Mouse (Mus musculus) liver, embryonic 14.5 days (tissue): Measurements from ENCODE around the gene C3. TPM values are rescaled to one million over a fixed set of nuclear protein-coding genes. Genes with fewer than 3 reads are reported as not detected.
A peak's percentile ranks its signal among the peaks of the same experiment; 100 is the strongest.

Source experiments
- ATAC-seq: fragments of 200-750 bp; cut with Nextera tagmentation; 2 replicates; pipeline ENCODE4 v1.8.0; 2017; ENCODE audit warnings: moderate number of reproducible peaks, mild to moderate bottlenecking, moderate library complexity; ENCODE audit not compliant: insufficient read depth
- DNase-seq, 3 experiments: peaks; one replicate each; pipeline ENCODE4 v3.0.0-alpha.2; 2012 to 2013; ENCODE audit warnings: low read depth in 3 of 3, low spot score in 3 of 3
- H3K27ac ChIP-seq: fragments of 300-500 bp; sonication (generic); 2 replicates; pipeline ENCODE4 v1.5.1; 2014; ENCODE audit warnings: moderate library complexity, mild to moderate bottlenecking, control low read depth, inconsistent platforms
- H3K27me3 ChIP-seq: fragments of 300-500 bp; sonication (generic); 2 replicates; pipeline ENCODE4 v1.6.1; 2014; ENCODE audit warnings: mild to moderate bottlenecking, low read length, moderate library complexity; ENCODE audit not compliant: control insufficient read depth, insufficient read depth
- H3K36me3 ChIP-seq: fragments of 300-500 bp; sonication (generic); replicated peaks from 2 replicates; pipeline ENCODE4 v1.6.1; 2014; ENCODE audit warnings: low read depth; ENCODE audit not compliant: control insufficient read depth, insufficient read depth
- H3K4me1 ChIP-seq, 2 experiments: fragments of 200-500 bp in 1 of 2; fragments of 300-500 bp in 1 of 2; sonication (generic) in 1 of 2; replicated peaks; 2 replicates each; pipeline ENCODE4 v1.6.1; 2012 to 2014; ENCODE audit warnings: antibody characterized with exemption in 1 of 2, inconsistent platforms in 1 of 2, low read length in 1 of 2; ENCODE audit not compliant: control insufficient read depth in 2 of 2, insufficient read depth in 2 of 2
- H3K4me2 ChIP-seq: fragments of 300-500 bp; sonication (generic); 2 replicates; pipeline ENCODE4 v1.6.1; 2014; ENCODE audit warnings: low read depth, mild to moderate bottlenecking, control low read depth, moderate library complexity
- H3K4me3 ChIP-seq, 2 experiments: fragments of 200-500 bp in 1 of 2; fragments of 300-500 bp in 1 of 2; sonication (generic) in 1 of 2; 2 replicates each; pipeline ENCODE4 v1.5.1; 2012 to 2014; ENCODE audit warnings: low read depth in 2 of 2, low read length in 2 of 2, mild to moderate bottlenecking in 2 of 2, control low read depth in 1 of 2, inconsistent platforms in 1 of 2, moderate library complexity in 1 of 2; ENCODE audit not compliant: insufficient read depth in 1 of 2
- H3K9ac ChIP-seq: fragments of 300-500 bp; sonication (generic); replicated peaks from 2 replicates; pipeline ENCODE4 v1.6.1; 2014; ENCODE audit warnings: mild to moderate bottlenecking, control low read depth, moderate library complexity
- H3K9me3 ChIP-seq: fragments of 300-500 bp; sonication (generic); 2 replicates; pipeline ENCODE4 v1.6.1; 2016; ENCODE audit warnings: low read length, mixed read lengths; ENCODE audit not compliant: control insufficient read depth
- CTCF ChIP-seq: IDR thresholded peaks from 2 replicates; pipeline ENCODE4 v1.5.1; 2016; ENCODE audit warnings: antibody characterized with exemption, low read depth, control low read depth
- EP300 ChIP-seq: IDR thresholded peaks from 2 replicates; pipeline ENCODE4 v1.6.1; 2016; ENCODE audit warnings: antibody characterized with exemption, low read depth
- WGBS: fragments of 180-500 bp; shearing (Covaris S2); extraction: QIAGEN DNeasy Blood & Tissue Kit; methylation state at CpG from one replicate; pipeline ENCODE4 v1.1.7; 2014; ENCODE audit not compliant: insufficient replicate concordance; 5-methylcytosine and 5-hydroxymethylcytosine counted together
- polyA plus RNA-seq, 2 experiments: library from polyadenylated mRNA; depleted of rRNA in 1 of 2; stranded (reverse) in 1 of 2; unstranded in 1 of 2; fragments of >200 nt; fragmentation: Nextera tagmentation in 1 of 2; extraction: Ambion mirVana in 1 of 2; gene quantifications; 2 replicates each; pipeline versions ENCODE4 v1.2.1 to v1.2.3; 2012 to 2014

The C3 gene
- polyA plus RNA-seq, 2 experiments, result 205 to 240 TPM

DNA sequence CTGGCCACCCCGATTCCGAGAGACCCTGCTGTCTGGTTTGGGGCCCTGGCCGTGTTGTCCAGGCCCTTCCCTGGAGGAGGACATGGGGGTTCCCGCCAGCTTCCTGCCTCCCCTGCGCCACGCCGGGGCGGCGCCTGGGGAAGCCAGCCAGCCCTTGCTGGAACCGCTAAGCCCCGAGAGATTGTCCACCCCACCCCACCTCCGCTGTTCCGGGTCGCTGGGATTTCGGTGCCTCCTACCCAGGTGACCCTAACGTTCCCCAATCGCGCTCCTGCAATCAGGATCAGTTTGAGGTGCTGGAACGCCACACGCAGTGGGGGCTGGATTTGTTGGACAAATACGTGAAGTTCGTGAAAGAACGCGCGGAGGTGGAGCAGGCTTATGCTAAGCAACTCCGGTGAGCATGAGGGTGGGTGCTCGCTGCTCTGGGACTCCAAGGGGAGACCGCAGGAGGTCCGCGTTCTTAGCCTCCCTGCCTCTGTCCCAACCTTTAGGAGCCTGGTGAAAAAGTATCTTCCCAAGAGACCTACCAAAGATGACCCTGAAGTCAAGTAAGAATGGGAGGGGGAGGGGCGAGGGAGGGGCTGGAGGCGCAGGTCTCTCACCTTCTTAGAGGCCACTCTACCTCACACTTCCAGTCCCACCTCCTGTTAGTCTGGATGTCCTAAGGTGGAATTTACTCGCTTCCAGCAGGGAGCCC lies 22.7 kb upstream of the C3 start:
- 7% methylated on average over 33 of the region's 33 CpGs for WGBS
- no peaks in the 10 kb centered on the region for H3K36me3 ChIP-seq
- peaks cover 7 to 14% of the 10 kb centered on the region in 2 experiments for H3K4me1 ChIP-seq
- no peak overlapping the region for H3K9ac ChIP-seq
- ATAC-seq, result no peak
- peaks cover 2% of the 10 kb centered on the region; the same call in 1 of the 2 replicates for H3K27me3 ChIP-seq
- no peak for DNase-seq
- no peak for TF ChIP-seq EP300
- no peak for TF ChIP-seq CTCF
- peak overlapping the region; percentile 68 to 82 for H3K4me3 ChIP-seq
- peak overlapping the region; percentile 81 for H3K4me2 ChIP-seq
- H3K9me3 ChIP-seq, result no peaks in the 10 kb centered on the region
- H3K27ac ChIP-seq, result no peak overlapping the region

DNA sequence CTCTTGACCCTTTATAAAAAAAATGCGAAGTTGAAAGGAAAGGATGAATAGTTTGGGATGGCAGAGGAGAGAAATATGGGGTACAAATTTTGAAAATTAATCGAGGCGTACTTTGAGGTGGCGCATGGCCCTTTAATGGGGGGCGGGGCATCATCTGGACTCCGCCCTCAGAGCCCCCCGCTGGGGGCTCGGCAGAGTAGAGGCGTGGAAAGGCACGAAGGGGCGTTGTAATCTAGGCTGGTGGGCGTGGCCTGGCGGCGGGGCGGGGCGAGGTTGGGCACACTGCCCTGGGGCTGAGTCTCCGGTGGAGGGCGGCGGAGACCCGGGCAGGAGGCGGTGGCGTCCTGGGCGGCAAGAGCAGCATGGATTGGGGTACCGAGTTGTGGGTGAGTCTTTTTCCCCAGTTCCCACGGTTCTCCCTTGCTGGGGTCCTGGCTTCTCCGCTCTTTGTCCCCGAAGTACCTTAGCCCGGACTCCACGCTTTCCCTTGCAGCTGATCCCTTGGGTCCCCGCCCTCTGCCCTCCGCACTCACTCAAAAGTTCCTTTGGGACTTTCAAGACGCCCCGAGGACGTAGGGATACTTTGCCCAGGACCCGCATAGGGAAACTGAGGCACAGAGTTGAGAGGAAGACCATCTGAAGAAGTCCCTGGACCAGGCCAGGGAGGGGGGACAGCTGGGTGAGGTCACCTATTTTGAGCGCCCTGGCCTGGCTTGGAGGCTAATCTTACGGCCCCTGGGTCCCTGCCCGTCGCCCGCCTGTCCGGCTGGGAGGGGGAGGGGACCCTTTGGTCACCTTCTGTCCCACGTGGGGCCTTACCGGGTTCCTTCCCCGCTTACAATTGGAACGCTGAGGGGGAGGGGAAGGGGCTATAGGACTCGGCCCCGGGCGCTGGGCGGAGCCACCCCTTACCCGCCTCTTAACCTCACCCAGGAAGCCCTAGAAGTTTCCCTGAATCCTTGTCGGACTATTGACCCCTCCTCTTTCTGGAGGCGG lies 21.5 kb upstream of the C3 start, which contains the start of gene Trip10:
Gene Trip10 (plus strand): TSS at position 270 of the 996 bp plus-strand sequence.
- peak; percentile 42 for TF ChIP-seq CTCF
- no peak for TF ChIP-seq EP300
- peak within 1 kb of the TSS; percentile 82 to 90 for H3K4me3 ChIP-seq
- H3K4me2 ChIP-seq, result peak within 1 kb of the TSS; percentile 81
- H3K4me1 ChIP-seq, result peaks cover 7 to 14% of the 10 kb centered on the region in 2 experiments
- DNase-seq (peak; percentile 73 to 78 (median 75)), ATAC-seq (peak; percentile 43)
- WGBS, result under 1% methylated on average over 52 of the region's 52 CpGs
- H3K36me3 ChIP-seq, result no peaks in the 10 kb centered on the region
- peak within 1 kb of the TSS; percentile 70 for H3K27ac ChIP-seq
- H3K27me3 ChIP-seq, result peaks cover 2% of the 10 kb centered on the region; the same call in 1 of the 2 replicates
- peak within 1 kb of the TSS; percentile 70 for H3K9ac ChIP-seq
- no peaks in the 10 kb centered on the region for H3K9me3 ChIP-seq

DNA sequence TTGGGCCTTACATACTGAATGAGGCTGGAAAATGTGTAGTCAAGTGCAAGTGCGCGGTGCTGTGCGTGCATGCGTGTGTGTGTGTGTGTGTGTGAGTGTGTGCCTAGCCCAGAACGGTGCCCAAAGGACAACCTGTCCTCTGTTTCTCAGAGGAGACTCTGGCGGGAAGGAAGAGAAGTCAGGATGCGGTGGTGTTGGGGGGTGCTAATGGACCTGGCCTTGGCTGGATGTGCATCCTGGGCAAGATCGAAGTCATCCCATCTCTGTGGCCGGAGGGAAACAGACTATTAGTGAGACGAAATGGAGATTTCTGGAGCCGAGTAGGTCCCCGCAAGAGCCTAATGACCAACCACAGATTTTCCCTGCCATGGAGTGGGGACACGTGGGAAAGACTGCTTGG lies 20.8 kb upstream of the C3 start:
- no peak for DNase-seq
- WGBS, result 12% methylated on average over 13 of the region's 13 CpGs
- TF ChIP-seq EP300 (no peak), CTCF (no peak)

GRCm38 (mm10) chr17:57248201-57248699 lies 20.3 kb upstream of the C3 start, which contains the start of gene Gpr108:
Gene Gpr108 (minus strand): TSS chr17:57248446.
- peaks cover 2% of the 10 kb centered on the region; the same call in 1 of the 2 replicates for H3K27me3 ChIP-seq
- H3K4me1 ChIP-seq, result peaks cover 7 to 14% of the 10 kb centered on the region in 2 experiments
- TF ChIP-seq CTCF (peak; percentile 93), EP300 (no peak)
- no peaks in the 10 kb centered on the region for H3K9me3 ChIP-seq
- peak within 1 kb of the TSS; percentile 70 for H3K27ac ChIP-seq
- under 1% methylated on average over 12 of the region's 12 CpGs for WGBS
- H3K4me2 ChIP-seq, result peak within 1 kb of the TSS; percentile 81
- no peaks in the 10 kb centered on the region for H3K36me3 ChIP-seq
- H3K9ac ChIP-seq, result peak within 1 kb of the TSS; percentile 80
- H3K4me3 ChIP-seq, result peak within 1 kb of the TSS; percentile 82 to 92
- ATAC-seq, result peak; percentile 57
- peak; percentile 74 to 85 (median 78) for DNase-seq

More for the DNA sequence above, 20.8 kb upstream of the C3 start:
- H3K27me3 ChIP-seq, result peaks cover 2% of the 10 kb centered on the region; the same call in 1 of the 2 replicates
- H3K27ac ChIP-seq, result peak overlapping the region; percentile 70
- peak overlapping the region; percentile 81 for H3K4me2 ChIP-seq
- H3K9ac ChIP-seq, result peak overlapping the region; percentile 70; the same call in 1 of the 2 replicates
- no peak for ATAC-seq
- peak overlapping the region; percentile 82 to 90 for H3K4me3 ChIP-seq
- no peaks in the 10 kb centered on the region for H3K9me3 ChIP-seq
- H3K36me3 ChIP-seq, result no peaks in the 10 kb centered on the region
- peaks cover 7 to 14% of the 10 kb centered on the region in 2 experiments for H3K4me1 ChIP-seq
